Mouse (Mus musculus) left cerebral cortex, postnatal 10 days (tissue): ENCODE measurements around the gene Atp1b1. TPM values are rescaled to one million over a fixed set of nuclear protein-coding genes. Genes with fewer than 3 reads are reported as not detected.

Source experiments
- DNase-seq, 2 experiments: peaks; one replicate each; pipeline ENCODE4 v3.0.0; 2021 to 2022; ENCODE audit warnings: low spot score in 2 of 2, mixed read lengths in 1 of 2; ENCODE audit errors: extremely low spot score in 1 of 2
- intact Hi-C: fragments of 180-260 bp; cut with DNase I; formaldehyde crosslinking; loops from one replicate; pipeline ENCODE4 v1.15.1; 2025
- total RNA-seq, 2 experiments: library from RNA; stranded (reverse); gene quantifications; 2 replicates each; pipeline ENCODE4 v1.2.3; 2021

The Atp1b1 gene
- total RNA-seq, 2 experiments from 2014 or later = 1,479 to 1,505 TPM

DNA sequence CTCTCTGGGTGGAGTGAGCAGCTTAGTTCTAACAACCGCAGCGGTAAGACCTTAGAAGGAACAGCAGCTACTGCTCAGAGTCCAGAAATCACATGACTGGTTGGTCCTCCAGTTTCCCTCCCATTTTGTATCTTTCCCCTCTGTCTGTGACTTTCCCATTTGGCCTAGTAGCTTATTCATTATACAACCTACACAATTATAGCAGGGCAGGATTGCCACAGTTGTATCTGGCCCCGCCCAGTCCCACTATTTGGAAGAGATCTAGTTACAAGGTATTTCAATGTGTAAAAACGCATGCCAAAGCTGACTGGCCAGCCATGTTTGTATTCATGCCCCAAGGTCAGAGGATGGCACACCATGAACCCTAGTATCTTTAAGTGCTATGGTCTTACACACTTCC is 7.5 kb downstream of the Atp1b1 start:
- intact Hi-C loops = loop anchor here (10.0 kb wide), 1 partner anchor 314 kb away; no protein-coding TSS in a partner anchor
- DNase-seq = no peak

DNA sequence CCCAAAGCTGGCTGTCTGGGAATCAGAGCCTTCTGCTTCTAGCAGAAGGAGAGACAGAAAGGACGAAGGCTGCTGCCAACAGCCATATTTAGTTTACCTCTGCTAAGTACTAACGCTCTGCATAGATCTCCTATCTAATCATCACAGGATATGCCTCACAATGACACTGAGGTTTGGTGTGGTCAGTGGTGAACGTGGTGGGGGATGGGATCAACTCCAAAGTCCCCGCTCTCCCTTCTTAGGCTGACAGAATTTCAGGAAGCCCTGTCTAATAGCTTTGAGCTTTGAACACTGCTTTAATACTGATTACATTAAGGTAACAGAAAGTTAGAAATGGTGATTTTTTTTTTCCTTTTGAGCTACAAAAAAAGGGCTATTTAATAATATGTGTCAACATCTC is 7.9 kb downstream of the Atp1b1 start:
- intact Hi-C loops = loop anchor here (10.0 kb wide), 1 partner anchor 315 kb away; no protein-coding TSS in a partner anchor
- DNase-seq = no peak

DNA sequence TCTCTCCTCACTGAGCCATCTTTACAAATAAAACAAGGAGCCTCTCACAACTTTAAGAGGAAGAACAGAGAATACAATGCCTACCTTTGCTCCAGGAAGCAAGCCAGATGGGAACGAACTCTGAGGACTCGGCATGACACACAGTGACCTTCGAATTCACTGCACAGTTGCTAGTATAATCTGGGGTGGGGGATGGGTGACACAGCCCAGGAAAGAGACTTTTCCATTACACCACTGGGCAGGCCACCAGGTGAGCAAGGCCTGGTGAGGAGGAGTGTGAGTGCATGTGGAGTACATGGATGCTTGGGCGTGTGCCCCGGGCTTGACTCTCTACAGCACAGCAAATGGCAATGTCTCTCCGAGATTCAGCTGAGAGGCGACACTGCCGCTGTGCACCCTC is 8.5 kb downstream of the Atp1b1 start:
- intact Hi-C loops = loop anchor here (10.0 kb wide), 1 partner anchor 315 kb away; no protein-coding TSS in a partner anchor

DNA sequence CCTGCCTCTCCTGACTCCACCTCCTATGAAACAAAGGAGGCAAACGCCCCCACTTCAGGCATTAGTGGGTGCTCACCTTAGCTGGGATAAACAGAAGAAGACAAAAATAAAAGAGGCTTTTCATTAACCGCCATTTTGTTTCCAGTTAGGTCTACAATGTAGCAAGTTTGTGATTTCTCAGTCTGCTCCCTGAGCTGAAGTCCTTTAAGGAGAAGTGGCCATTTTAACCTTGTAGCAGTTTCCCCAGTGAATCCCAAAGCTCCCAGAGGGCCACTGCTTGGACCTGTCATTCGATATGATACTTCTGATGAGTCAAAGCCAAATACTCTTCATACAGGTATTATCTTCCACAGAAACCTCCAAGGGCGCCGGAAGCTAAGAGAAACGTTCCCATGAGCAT is 10.6 kb downstream of the Atp1b1 start:
- DNase-seq = no peak
- intact Hi-C loops = no loop called here

More for the DNA sequence above, 8.5 kb downstream of the Atp1b1 start:
- DNase-seq = no peak

DNA sequence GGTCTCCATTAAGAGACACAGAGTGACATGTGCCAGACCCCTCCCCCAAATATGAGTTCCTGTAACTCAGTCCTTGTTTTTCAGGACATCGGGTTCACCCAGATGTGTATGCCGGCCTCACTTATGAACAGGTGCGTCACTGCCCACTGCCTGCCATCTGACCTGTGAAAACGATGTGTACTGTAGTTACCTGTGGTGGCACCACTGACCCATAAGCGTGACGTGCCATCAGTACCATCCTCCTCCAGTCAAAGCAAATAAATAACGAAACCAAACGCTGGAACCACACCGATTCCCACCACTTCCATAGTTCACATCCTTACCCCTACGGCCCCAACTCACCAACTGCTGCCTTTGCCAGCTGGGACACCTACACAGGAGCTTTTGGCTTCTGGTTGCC is 11.6 kb downstream of the Atp1b1 start:
- DNase-seq = no peak
- intact Hi-C loops = no loop called here

DNA sequence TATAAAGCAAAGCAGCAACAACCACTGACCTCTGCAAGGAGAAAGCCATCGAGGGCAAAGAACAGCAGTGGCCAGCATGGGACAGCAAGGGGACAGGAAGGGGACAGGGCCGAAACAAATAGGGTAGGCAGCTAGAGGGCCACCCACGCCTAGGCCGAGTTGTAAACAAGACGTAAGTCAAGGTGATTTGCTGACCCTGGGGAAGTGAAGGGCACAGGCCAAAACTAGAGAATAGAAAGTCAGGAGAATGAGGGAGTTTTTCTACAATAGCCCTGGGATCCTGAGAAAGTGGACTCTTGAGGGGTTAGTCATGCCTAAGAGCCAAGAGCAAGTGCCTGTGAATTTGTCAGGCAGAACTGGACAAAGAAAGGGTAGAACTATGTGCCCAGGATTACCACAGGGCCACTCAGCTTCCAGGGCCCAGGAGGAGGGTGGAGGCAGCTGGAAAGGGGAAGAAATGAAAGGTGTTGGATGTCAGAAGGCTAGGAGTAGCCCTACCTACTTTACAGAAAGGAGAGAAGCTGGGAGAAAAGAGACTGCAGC is 12.5 kb downstream of the Atp1b1 start:
- intact Hi-C loops = no loop called here
- DNase-seq = no peak

DNA sequence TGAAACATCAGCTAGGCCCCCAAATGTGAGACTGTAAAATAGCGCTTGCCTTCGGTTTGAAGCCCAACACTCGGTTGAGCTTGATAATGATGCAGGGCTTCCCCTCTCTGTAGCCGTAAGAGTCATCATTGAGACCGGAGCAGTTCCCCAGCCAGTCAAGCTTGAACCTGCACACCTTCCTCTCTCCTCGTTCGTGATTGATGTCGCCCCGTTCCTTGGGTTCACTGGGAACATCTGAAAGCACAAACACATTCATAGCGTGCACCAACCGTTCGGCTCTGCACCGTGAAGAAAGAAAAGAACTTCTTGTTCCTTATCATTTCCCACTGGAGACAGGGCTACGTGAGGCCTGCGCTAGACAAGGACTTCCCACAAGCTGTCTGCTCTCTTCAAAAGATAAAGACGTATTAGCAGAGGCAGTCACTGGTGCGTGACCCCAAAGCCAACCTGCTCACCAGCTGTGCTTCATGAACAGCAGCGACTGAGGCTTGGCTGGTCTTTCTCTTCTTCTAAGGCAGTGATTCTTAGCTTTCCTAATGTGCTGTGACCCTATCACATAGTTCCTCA is 16.7 kb downstream of the Atp1b1 start:
- no peak for DNase-seq
- intact Hi-C loops = loop anchor here (5.0 kb wide), 1 partner anchor 124 kb away; no protein-coding TSS in a partner anchor

DNA sequence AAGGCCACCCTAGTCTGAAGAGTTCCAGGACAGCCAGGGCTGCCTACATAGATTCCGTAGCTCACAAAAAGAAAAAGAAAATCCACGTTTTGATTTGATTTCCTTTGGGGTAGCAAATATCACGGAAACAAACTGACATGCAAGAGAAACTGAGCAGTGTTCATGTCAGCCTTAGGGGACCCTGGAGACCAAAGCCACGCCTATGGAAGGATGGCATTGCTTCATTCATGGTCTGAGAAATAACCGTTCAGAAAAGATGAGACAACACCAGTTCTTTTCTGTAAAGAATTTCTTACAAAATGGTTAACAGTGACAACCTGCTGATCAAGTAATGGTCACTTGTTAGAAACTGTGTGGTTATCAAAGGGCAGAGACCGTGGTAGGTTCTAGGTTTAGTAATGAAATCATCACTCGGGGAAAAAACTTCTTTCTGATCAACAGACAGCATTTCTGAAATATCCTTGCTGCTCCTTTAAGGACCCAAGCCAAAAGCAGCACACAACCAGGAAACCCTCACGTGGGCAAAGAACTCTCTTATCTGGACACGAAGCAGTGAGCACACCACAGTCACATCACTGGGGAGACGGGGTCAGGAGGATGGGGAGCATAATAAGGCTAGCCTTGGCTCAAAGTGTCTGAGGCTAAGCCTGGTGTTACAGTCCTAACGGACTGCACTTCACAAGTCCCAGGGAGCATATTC is 17.3 kb downstream of the Atp1b1 start:
- intact Hi-C loops = loop anchor here (5.0 kb wide), 1 partner anchor 124 kb away; no protein-coding TSS in a partner anchor
- no peak for DNase-seq

DNA sequence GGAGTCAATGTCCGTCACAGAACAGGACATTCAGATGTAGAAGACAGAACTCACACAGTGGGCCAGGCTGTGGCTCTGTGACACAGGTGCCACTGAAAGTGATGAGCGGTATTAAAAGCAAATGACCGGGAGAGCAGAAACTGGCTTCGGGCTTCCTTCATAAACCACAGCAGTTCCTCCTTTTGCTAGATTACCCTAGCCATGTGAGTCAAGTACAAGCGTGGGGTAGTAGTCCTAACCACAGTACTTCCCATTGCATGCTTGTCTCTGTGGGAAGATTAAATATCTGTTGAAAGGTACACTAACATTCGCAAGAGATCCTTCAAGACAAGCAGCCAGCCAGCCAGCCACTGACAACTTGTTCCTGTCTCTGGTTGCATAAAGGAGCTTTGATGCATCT is 17.9 kb downstream of the Atp1b1 start:
- no peak for DNase-seq
- intact Hi-C loops = loop anchor here (5.0 kb wide), 1 partner anchor 123 kb away; no protein-coding TSS in a partner anchor

DNA sequence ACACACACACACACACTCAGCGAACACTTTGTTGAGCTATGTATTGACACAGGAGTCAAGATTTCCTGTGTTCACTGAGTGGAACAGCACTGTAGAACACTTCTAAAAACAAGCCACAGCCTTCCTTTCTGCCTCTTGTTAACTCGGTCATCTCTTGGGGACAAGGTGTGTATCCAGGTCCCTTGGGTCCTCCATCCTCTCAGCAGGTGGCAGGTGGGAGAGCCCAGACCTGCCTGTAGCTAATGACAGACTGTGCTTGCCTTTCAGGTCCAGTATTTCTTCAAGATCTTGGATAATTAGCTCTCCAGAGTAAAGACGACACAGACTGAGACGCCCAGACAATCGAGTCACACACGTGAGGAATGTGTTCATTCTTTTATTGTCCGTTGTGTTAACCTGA is 21.4 kb downstream of the Atp1b1 start:
- no peak for DNase-seq
- intact Hi-C loops = loop anchor here (5.0 kb wide), 1 partner anchor 69 kb away; no protein-coding TSS in a partner anchor

DNA sequence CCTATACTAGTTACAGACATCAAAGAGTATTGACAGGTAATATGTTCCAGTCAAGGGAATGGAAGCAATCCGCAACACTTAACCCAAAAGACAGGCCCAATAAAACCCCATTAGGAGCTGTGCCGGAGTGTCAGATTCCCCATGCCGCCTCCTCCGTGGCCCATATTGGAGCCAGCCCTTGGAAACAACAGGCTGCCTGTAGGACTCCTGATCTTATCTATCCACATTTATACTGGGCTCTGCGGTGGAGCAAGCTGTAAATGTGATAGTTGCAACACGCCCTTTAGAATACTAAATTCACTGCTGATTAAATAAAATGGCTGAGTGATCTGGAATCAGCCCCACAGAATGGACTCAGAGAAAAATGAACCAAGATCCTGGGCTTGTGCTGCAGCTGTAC is 24.1 kb downstream of the Atp1b1 start:
- intact Hi-C loops = no loop called here
- no peak for DNase-seq

DNA sequence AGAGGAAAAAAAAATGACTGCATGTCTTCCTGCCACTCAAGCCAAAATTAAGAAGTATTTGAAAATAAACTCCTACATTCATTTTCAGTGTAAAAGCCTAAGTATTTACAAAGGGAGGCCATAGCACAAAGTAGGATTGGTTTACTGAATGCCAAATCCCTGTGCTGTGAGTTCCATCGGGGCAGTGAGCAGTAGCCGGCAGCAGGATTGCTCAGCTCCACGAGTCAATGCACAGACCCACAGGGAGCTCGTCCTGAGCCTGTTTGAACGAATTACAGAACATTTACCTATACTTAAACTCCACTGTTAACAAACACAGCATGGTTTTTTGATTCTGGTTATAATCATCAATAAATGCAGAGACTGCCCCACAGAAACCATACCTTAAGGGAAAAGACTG is 25.5 kb downstream of the Atp1b1 start:
- intact Hi-C loops = no loop called here
- DNase-seq = no peak

DNA sequence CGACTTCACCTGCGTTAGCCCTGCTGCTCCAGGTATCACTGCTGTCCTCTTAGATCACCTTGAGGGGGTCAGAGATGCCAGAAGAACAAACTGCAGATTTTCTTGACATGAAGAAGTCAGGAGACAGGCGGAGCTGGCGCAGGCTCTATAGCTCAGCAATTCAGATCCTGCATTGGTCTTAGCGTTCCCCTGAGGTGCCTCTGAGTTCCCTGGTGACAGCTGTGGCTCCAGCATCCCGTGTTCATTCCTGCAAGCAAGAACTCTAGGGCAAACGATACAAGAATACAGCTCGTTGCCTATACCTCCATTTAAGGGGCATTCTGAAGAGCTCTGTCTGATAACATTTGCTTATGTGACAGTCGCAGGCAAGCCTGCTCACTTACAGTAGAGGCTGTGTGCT is 29.5 kb downstream of the Atp1b1 start:
- no peak for DNase-seq
- intact Hi-C loops = no loop called here

DNA sequence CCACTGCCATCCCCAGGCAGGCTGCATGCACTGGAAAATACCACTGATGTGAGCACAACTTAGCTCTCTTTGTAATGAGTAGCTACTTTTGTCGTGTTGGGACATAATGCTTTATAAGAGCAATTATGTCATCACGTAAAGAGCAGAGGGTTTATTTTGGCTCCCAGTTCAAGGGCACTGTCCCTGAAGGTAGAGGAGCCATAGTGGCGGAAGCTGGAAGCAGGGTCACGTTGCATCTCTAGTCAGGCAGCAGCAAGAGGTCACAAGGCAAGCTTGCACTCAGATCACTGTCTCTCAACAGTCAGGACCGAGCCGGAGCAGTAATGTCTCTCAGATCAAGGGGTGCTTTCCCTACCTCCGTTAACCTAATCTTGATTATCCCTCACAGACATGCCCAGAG is 30.4 kb downstream of the Atp1b1 start:
- intact Hi-C loops = no loop called here
- no peak for DNase-seq

DNA sequence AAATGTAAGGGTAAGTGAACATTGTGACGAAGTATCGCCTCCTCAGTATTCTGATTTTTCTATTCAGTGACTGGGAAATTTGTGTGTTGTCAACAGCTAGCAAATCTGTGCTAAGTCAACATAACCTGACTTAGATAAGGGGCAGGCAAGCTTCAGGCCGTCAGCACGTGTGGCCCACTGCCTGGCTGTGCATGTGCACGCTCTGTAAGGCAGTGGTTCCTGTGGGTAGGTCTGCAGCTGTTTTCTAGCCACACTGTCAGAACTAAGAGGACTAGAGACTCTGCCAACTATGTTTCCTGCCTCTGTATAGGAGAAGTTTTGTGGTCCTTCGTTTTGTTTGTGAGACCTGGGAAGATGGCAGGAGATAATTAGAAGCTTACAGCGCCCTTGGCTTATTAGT is 31.9 kb downstream of the Atp1b1 start:
- no peak for DNase-seq
- intact Hi-C loops = no loop called here

DNA sequence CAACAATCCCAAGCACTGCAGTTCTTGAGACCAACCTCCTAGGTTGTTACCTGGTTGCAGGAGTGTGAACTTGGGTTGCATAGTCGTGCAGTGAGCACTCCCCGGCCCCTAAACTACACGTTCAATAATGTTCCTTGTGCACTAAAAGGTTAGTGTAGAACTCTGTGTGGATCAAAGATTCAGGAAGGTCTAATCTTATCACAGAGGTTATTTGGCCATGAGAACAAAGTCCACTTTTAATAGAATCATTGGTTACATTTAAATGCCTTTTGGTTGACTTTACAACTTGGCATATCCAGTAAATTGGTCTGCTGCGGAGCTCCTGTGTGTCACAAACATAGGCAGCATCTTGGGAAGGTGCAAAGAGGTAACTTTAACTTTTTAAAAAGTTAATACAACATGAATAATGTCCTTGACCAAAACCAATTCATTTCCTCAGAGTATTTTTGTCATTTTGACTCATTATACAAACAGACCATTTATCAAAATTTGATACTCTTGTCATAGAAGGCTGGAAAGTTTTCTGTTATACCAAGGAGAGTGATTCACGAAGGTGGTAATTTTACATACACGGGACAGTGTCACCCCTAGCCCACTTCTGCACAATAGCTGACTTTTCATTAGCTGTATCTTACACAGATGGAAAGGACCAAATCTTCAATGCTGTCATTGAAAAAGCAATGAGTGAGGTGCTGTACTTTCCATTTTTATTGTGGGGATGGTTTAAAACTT is 37.4 kb downstream of the Atp1b1 start:
- no peak for DNase-seq
- intact Hi-C loops = no loop called here

DNA sequence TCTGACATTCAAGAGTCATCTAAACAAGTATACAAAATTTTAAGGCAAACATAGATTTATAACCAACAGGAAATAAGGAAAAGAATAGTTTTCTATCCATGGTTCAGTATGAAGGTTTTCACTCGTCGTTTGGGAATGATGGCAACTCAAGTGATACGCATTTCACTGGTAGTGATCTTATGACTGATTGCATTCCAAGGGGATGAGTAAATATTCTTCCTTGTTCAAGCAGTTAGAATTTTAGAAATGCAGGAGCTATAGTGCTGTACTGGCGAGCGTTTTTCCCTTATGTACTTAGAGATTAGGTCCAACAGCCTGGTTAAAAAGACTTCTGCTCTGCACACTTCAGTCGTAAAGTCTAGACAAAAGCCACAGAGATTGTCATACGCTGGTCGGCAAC is 38.8 kb downstream of the Atp1b1 start:
- no peak for DNase-seq
- intact Hi-C loops = no loop called here

DNA sequence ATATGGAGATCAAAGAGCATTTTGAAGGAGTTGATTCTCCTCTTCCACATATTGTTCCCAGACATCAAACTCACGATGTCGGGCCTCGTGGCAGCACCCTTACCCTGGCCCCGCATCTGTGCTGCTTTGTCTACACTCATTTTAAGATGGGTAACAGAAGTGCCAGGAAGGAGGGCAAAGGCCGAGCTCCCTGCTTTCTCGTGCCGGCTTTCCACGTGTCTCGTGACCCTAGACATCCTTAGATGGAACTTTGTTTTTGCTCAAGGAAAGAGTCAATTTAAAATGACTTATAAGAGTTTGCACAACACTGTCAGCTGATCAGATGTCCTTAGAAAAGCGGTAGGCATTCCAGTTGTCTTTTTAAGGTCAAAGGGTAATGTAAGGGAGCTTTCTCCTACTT is 39.8 kb downstream of the Atp1b1 start:
- DNase-seq = no peak
- intact Hi-C loops = no loop called here

DNA sequence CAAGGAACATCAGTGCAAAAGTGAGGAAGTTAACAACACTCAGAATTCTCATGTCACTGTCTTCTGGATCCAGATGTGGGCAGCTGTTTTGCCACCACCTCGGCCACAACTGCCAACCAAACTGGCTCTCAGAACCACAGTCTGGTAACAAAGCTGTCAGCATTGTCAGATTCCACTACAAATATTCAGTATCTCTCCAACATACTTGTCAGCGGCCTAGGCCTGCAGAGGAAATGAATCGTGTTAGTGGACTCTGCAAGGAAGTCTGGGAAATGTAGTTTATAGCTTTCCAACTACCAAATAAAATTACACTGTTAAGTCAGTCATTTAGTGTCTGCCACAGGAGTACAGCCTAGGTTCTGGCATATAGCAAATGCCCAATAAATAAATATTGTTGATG is 40.6 kb downstream of the Atp1b1 start:
- no peak for DNase-seq
- intact Hi-C loops = no loop called here
